Mouse (Mus musculus) stomach, postnatal 0 days (tissue): ENCODE measurements around the gene Cct3.

Source experiments
- CTCF ChIP-seq: IDR thresholded peaks from 2 replicates; pipeline ENCODE4 v1.5.1; 2016; ENCODE audit warnings: antibody characterized with exemption, low read depth, mild to moderate bottlenecking, moderate library complexity
- EP300 ChIP-seq: optimal IDR thresholded peaks from 2 replicates; pipeline ENCODE3; 2016; ENCODE audit warnings: antibody characterized with exemption

DNA sequence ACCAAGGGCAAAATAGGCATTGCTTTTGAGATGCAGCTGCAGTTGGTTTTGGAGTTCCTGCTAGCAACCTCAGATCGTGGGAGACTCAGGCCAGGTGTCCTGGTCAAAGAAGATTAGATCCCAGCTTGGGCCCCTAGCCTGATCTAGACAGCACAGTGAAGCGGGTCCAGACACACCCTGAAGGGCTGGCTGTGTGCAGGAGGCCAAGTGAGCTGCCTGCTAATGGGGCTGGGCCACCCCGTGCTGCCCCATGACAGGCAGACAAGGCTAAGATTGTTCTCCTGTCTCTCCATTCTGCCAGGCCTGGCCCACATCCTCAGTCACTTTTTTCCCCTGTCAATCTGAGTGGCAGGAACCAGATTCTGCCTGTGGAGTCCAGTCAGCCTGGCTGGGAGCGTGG is 66.8 kb downstream of the Cct3 start:
- TF ChIP-seq CTCF (no peak), EP300 (no peak)
